Mouse (Mus musculus) hindbrain, embryonic 12.5 days (tissue): ENCODE results near the gene Kat2b. TPM values are rescaled to one million over a fixed set of nuclear protein-coding genes. Genes with fewer than 3 reads are reported as not detected.
"Not testable (repeated sequence)": the region's sequence is repeated elsewhere in the genome, so short reads cannot be mapped to it uniquely, and the experiment has no call there.

Source experiments
- ATAC-seq: fragments of 200-750 bp; cut with Nextera tagmentation; 2 replicates; pipeline ENCODE4 v1.8.0; 2017; ENCODE audit warnings: moderate TSS enrichment; ENCODE audit not compliant: low FRiP score
- H3K27ac ChIP-seq: fragments of 300-500 bp; sonication (generic); 2 replicates; pipeline ENCODE4 v1.5.1; 2016; ENCODE audit warnings: mild to moderate bottlenecking
- H3K27me3 ChIP-seq: fragments of 300-500 bp; sonication (generic); 2 replicates; pipeline ENCODE4 v1.6.1; 2016; ENCODE audit warnings: mild to moderate bottlenecking
- H3K36me3 ChIP-seq: fragments of 300-500 bp; sonication (generic); 2 replicates; pipeline ENCODE4 v1.6.1; 2016; ENCODE audit warnings: mild to moderate bottlenecking
- H3K4me1 ChIP-seq: fragments of 300-500 bp; sonication (generic); 2 replicates; pipeline ENCODE4 v1.6.1; 2016
- H3K4me2 ChIP-seq: fragments of 300-500 bp; sonication (generic); replicated peaks from 2 replicates; pipeline ENCODE4 v1.6.1; 2016; ENCODE audit warnings: mild to moderate bottlenecking
- H3K4me3 ChIP-seq: fragments of 300-500 bp; sonication (generic); 2 replicates; pipeline ENCODE4 v1.5.1; 2016; ENCODE audit warnings: mild to moderate bottlenecking
- H3K9ac ChIP-seq: fragments of 300-500 bp; sonication (generic); 2 replicates; pipeline ENCODE4 v1.6.1; 2016; ENCODE audit warnings: mild to moderate bottlenecking, moderate library complexity
- H3K9me3 ChIP-seq: fragments of 300-500 bp; sonication (generic); replicated peaks from 2 replicates; pipeline ENCODE4 v1.6.1; 2016; ENCODE audit warnings: mild to moderate bottlenecking
- WGBS: fragments of 180-500 bp; shearing (Covaris S2); methylation state at CpG from one replicate; pipeline ENCODE4 v1.1.7; 2016; 5-methylcytosine and 5-hydroxymethylcytosine counted together
- polyA plus RNA-seq: library from polyadenylated mRNA; unstranded; fragments of >200 nt; fragmentation: Nextera tagmentation; extraction: Ambion mirVana; gene quantifications from 2 replicates; pipeline ENCODE4 v1.2.1, GENCODE M21; 2016

Kat2b gene
- polyA plus RNA-seq, 1 experiment from 2014 or later = 5.3 TPM

DNA sequence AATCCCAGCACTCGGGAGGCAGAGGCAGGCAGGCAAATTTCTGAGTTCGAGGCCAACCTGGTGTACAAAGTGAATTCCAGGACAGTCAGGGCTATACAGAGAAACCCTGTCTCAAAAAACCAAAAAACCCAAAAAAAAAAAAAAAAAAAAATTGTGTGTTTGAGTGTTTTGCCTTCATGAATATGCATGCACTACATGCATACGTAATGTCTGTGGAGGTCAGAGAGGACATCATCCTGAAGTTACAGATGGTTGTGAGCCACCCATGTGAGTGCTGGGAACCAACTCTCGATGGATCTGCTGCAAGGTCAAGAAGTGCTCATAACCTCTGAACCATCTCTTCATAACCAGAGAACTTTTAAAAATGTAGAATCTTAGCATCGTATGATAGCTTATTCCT is 25.2 kb downstream of the Kat2b start:
- no peak overlapping the region for H3K9ac ChIP-seq
- no peaks in the 10 kb centered on the region for H3K9me3 ChIP-seq
- H3K4me2 ChIP-seq = no peak overlapping the region
- H3K36me3 ChIP-seq = no peaks in the 10 kb centered on the region
- H3K4me3 ChIP-seq = no peak overlapping the region
- no peaks in the 10 kb centered on the region for H3K27me3 ChIP-seq
- 93% methylated on average over 5 of the region's 5 CpGs for WGBS
- ATAC-seq = no peak
- peaks cover 15% of the 10 kb centered on the region for H3K4me1 ChIP-seq
- H3K27ac ChIP-seq = no peak overlapping the region

DNA sequence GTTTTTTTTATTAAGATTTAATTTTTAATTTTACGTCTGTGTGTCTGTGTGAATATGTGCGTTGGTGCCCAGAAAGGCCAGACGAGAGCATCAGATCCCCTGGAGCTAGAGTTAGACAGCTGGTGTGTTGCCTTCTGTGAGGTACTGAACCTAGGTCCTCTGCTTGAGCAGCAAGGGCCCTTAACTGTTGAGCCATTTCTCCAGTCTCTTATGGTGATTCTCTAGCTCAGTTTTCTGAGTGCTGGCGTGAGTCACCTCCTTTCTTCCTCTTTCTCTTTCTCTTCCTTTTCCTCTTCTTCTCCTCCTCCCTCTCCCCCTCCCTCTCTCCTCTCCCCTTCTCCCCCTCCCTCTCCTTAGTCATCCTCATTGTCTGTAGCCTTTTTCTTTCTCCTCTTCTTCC is 27.9 kb downstream of the Kat2b start:
- H3K4me3 ChIP-seq = no peak overlapping the region
- peaks cover 5% of the 10 kb centered on the region for H3K4me1 ChIP-seq
- H3K27me3 ChIP-seq = no peaks in the 10 kb centered on the region
- 85% methylated on average over 4 of the region's 4 CpGs for WGBS
- ATAC-seq = no peak
- no peak overlapping the region for H3K4me2 ChIP-seq
- no peak overlapping the region for H3K27ac ChIP-seq
- no peaks in the 10 kb centered on the region for H3K36me3 ChIP-seq
- no peak overlapping the region for H3K9ac ChIP-seq
- no peaks in the 10 kb centered on the region for H3K9me3 ChIP-seq

DNA sequence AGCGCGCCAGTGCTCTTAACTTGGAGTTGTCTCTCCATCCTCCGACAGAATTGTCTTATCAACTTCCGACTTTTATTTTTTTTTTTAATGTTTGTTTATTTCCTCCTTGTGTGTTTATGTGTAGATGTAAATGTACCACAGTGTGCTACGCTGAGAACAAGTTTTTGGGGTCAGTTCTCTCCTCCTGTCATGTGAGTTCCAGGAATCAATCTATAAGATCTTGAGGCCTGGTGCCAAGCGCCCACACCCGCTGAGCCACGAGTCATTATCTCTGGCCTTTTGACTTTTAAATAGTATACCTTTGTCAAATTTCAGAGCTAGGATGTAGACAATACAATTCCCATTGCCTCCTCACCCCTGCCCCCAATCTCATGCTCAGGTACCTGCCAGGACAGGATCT is 28.9 kb downstream of the Kat2b start:
- Histone ChIP-seq H3K9ac (no peak overlapping the region), H3K36me3 (no peaks in the 10 kb centered on the region), H3K4me3 (no peak overlapping the region), H3K4me2 (no peak overlapping the region), H3K27me3 (no peaks in the 10 kb centered on the region), H3K4me1 (peaks cover 5% of the 10 kb centered on the region), H3K9me3 (no peaks in the 10 kb centered on the region), H3K27ac (no peak overlapping the region)
- WGBS = 92% methylated on average over 8 of the region's 8 CpGs
- ATAC-seq = no peak

DNA sequence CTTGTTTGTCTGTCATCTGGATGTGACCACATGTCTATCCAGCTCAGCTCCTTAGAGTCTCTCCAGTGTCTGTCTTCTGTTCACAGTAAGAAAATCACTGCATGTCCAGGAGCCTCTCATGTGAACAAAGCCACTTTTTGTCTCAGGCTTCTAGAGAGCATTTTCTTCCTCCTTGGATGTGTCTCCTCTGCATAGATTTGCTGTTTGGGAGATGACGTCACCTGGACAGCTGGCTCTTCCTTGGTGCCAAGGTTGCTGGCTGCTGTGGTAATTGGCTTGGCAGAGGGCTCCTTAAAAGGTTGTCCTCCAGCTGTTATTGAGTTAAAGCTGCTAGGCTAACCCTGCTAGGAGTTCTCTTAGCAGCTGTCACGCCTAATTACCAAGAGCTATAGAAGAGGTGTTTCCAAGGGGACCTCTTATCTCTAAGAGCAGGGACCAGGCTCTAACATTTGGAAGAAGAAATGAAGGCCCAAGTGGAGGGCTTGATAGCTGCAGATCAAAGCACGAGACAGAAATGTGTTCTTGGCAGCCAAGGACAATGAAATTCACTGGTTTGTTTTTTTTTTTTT is 29.7 kb downstream of the Kat2b start:
- H3K4me3 ChIP-seq = no peak overlapping the region
- H3K36me3 ChIP-seq = no peaks in the 10 kb centered on the region
- H3K9ac ChIP-seq = no peak overlapping the region
- H3K27ac ChIP-seq = 0 out of 2 replicates have a peak overlapping the region, but pooled peaks have one; percentile 44
- H3K4me2 ChIP-seq = no peak overlapping the region
- H3K9me3 ChIP-seq = no peaks in the 10 kb centered on the region
- ATAC-seq = peak; percentile 32; the same call in 1 of the 2 replicates
- no peaks in the 10 kb centered on the region for H3K27me3 ChIP-seq
- peaks cover 5% of the 10 kb centered on the region for H3K4me1 ChIP-seq
- 33% methylated on average over 3 of the region's 3 CpGs for WGBS

DNA sequence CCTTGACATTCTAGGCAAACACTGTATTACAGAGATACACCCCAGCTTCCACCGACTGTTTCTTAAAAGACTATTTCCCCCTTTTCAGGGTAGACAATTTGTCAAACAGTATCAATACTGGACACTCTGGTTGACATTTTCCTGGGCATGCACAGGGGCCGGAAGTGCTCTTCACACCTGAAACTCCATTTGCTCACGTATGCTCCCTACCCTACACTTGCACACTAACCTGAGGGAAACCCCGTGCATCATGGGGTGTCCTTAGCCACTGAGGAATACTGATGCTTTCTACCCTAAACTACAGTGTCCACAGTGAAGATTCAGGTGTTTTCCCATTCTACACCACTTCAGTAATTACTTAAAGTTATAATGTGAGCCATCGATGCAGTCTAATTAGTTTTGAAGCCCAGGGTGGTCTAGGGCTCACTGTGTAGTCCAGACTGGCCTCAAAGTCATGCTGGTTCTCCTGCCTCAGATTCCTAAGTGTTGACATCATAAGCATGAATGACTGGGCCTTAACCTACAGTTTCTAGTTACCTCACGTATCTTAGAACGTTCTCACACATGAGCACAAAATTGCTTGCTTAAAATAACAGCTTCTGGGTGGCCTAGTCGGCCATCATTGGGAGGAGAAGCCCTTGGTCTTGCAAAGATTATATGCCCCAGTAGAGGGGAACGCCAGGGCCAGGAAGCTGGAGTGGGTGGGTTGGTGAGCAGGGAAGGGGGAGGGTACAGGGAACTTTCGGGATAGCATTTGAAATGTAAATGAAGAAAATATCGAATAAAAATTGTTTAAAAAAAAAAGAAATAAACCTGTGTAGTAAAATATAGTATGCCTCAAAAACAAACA is 30.5 kb downstream of the Kat2b start:
- Histone ChIP-seq H3K4me2 (no peak overlapping the region), H3K27me3 (no peaks in the 10 kb centered on the region), H3K27ac (no peak overlapping the region), H3K4me1 (peaks cover 5% of the 10 kb centered on the region), H3K9ac (no peak overlapping the region), H3K4me3 (no peak overlapping the region), H3K9me3 (no peaks in the 10 kb centered on the region), H3K36me3 (no peaks in the 10 kb centered on the region)
- no peak for ATAC-seq
- 83% methylated on average over 11 of the region's 11 CpGs for WGBS

DNA sequence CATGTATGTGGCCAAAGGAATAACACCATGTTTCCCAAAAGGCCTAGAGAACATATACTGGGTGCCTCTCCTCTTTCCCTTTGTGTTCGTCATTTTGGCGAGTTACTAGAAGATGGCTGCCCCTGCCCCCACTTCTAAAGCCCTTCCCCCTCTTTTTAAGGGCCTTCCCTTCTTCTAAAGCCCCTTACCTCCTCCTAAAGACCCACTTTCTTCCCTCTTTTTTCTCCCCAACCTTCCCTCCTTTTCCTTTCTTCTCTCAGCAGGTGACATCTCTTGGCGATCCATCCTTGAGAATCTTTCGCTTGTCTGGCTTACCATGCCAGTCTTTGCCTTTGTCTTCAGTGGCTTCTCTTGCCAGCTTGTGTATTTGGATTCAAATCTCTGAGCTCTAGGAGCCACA is 31.9 kb downstream of the Kat2b start:
- H3K4me2 ChIP-seq = no peak overlapping the region
- H3K9me3 ChIP-seq = no peaks in the 10 kb centered on the region
- no peaks in the 10 kb centered on the region for H3K27me3 ChIP-seq
- peaks cover 5% of the 10 kb centered on the region for H3K4me1 ChIP-seq
- WGBS = 85% methylated on average over 4 of the region's 4 CpGs
- no peak overlapping the region for H3K4me3 ChIP-seq
- H3K9ac ChIP-seq = no peak overlapping the region
- ATAC-seq = no peak
- H3K36me3 ChIP-seq = no peaks in the 10 kb centered on the region
- no peak overlapping the region for H3K27ac ChIP-seq

DNA sequence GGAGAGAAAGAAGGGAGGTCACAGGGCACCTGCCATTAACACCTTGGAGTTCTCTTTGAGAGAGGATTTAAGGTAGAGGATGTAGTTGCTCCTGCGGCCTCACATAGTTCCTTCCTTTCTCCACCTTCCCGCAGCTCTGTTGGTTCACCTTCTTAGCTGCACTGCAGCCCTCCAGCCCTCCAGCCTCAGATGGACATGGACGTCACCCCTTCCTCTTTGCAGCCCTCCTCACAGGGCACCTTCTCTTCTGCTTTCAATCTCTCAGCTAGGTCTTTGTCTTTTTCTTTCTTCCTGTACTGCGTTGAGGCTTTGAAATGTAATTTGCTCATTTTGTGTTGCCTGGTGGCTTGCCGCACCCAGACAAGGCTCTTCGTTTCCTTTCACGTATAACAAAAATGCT is 36.6 kb downstream of the Kat2b start:
- not testable (repeated sequence) for H3K9ac ChIP-seq, H3K4me2 ChIP-seq, H3K36me3 ChIP-seq, H3K4me1 ChIP-seq, H3K27ac ChIP-seq, H3K9me3 ChIP-seq, H3K4me3 ChIP-seq, ATAC-seq, H3K27me3 ChIP-seq
- WGBS = no CpG with 5 or more reads among the region's 7 CpGs

DNA sequence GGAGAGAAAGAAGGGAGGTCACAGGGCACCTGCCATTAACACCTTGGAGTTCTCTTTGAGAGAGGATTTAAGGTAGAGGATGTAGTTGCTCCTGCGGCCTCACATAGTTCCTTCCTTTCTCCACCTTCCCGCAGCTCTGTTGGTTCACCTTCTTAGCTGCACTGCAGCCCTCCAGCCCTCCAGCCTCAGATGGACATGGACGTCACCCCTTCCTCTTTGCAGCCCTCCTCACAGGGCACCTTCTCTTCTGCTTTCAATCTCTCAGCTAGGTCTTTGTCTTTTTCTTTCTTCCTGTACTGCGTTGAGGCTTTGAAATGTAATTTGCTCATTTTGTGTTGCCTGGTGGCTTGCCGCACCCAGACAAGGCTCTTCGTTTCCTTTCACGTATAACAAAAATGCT is 39.4 kb downstream of the Kat2b start:
- WGBS = no CpG with 5 or more reads among the region's 7 CpGs
- H3K27ac ChIP-seq, H3K9ac ChIP-seq, H3K27me3 ChIP-seq, H3K4me3 ChIP-seq, H3K9me3 ChIP-seq, ATAC-seq, H3K4me2 ChIP-seq, H3K36me3 ChIP-seq, H3K4me1 ChIP-seq: not testable (repeated sequence)

DNA sequence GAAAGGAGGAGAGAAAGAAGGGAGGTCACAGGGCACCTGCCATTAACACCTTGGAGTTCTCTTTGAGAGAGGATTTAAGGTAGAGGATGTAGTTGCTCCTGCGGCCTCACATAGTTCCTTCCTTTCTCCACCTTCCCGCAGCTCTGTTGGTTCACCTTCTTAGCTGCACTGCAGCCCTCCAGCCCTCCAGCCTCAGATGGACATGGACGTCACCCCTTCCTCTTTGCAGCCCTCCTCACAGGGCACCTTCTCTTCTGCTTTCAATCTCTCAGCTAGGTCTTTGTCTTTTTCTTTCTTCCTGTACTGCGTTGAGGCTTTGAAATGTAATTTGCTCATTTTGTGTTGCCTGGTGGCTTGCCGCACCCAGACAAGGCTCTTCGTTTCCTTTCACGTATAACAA is 42.3 kb downstream of the Kat2b start:
- ATAC-seq = not testable (repeated sequence)

DNA sequence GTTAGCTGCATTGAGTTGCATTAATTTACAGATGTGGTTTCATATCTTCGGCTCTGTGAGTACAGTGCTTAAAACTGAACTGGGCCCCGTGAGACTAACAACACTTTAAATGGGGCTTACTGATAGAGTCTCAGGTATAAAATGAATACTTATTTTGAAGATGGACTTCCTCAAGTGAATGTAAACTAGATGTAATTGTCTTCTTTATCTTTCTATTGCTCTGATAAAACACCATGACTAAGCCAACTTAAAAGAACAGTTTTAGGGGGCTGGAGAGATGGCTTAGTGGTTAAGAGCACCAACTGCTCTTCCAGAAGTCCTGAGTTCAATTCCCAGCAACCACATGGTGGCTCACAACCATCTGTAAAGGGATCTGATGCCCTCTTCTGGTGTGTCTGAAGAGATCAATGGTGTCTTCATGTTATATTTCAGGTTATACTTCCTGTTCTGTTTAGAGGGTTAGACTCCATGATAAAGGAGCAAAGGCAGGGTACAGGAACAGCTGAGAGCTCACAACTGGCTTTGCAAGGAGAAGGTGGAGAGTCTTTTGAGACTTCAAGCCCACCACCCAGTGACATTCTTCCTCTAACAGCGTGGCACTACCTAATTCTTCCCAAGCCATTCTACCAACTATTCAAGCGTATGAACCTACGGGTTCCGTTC is 50.8 kb downstream of the Kat2b start:
- no peak for ATAC-seq
- H3K4me1 ChIP-seq = no peaks in the 10 kb centered on the region
- H3K9ac ChIP-seq = no peak overlapping the region
- no peaks in the 10 kb centered on the region for H3K9me3 ChIP-seq
- H3K4me3 ChIP-seq = no peak overlapping the region
- 94% methylated on average over 6 of the region's 6 CpGs for WGBS
- no peaks in the 10 kb centered on the region for H3K27me3 ChIP-seq
- no peak overlapping the region for H3K27ac ChIP-seq
- H3K4me2 ChIP-seq = no peak overlapping the region
- 0 out of 2 replicates have a peak, but pooled peaks cover 4% of the 10 kb centered on the region for H3K36me3 ChIP-seq

More for the DNA sequence above, 42.3 kb downstream of the Kat2b start:
- peaks cover 15% of the 10 kb centered on the region for H3K36me3 ChIP-seq
- not testable (repeated sequence) for H3K27ac ChIP-seq, H3K4me3 ChIP-seq, H3K4me2 ChIP-seq, H3K27me3 ChIP-seq, H3K9ac ChIP-seq, H3K4me1 ChIP-seq, H3K9me3 ChIP-seq
- no CpG with 5 or more reads among the region's 7 CpGs for WGBS

DNA sequence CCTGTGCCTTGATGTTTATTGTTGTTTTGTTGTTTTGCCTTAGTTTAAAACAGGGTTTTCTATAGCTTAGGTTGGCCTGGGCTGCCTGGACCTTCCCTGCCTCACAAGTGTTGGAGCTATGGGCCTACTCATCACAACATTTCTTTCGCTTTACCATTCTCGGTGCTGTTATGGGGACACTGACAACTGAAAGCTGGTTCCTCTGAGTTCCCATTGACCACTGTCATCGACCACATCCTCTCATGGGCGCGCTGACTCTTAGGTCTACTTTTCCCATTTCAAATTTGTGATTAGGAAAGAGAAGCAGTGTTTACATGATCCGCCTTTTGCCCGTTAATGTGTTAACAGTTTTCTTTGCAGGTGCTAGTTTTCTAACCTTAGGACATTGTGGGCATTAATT is 51.7 kb downstream of the Kat2b start:
- no peak for ATAC-seq
- no peaks in the 10 kb centered on the region for H3K4me1 ChIP-seq
- no peak overlapping the region for H3K4me2 ChIP-seq
- no peak overlapping the region for H3K9ac ChIP-seq
- H3K27ac ChIP-seq = no peak overlapping the region
- H3K4me3 ChIP-seq = no peak overlapping the region
- H3K36me3 ChIP-seq = no peaks in the 10 kb centered on the region
- H3K27me3 ChIP-seq = no peaks in the 10 kb centered on the region
- no peaks in the 10 kb centered on the region for H3K9me3 ChIP-seq
- 97% methylated on average over 7 of the region's 7 CpGs for WGBS

DNA sequence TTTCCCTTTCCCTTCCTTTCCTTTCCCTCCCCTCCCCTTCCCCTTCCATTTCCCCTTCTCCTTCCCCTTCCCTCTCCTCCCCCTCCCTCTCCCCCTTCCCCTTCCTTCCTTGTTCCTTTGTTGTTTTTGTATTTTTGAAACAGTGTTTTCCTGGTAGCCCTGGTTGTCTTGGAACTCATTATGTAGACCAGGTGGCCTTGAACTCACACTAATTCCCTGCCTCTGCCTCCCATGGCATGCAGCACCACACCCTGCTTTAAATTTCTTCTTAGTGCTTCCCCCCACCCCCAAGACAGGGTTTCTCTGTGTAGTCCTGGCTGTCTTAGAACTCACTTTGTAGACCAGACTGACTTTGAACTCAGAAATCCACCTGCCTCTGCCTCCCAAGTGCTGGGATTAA is 52.7 kb downstream of the Kat2b start:
- H3K27me3 ChIP-seq = no peaks in the 10 kb centered on the region
- H3K27ac ChIP-seq = no peak overlapping the region
- no peak overlapping the region for H3K4me3 ChIP-seq
- ATAC-seq = no peak
- H3K9me3 ChIP-seq = no peaks in the 10 kb centered on the region
- H3K9ac ChIP-seq = no peak overlapping the region
- no peaks in the 10 kb centered on the region for H3K36me3 ChIP-seq
- no peaks in the 10 kb centered on the region for H3K4me1 ChIP-seq
- H3K4me2 ChIP-seq = no peak overlapping the region
